Mouse (Mus musculus): ENCODE data around the gene Cep170.

DNA sequence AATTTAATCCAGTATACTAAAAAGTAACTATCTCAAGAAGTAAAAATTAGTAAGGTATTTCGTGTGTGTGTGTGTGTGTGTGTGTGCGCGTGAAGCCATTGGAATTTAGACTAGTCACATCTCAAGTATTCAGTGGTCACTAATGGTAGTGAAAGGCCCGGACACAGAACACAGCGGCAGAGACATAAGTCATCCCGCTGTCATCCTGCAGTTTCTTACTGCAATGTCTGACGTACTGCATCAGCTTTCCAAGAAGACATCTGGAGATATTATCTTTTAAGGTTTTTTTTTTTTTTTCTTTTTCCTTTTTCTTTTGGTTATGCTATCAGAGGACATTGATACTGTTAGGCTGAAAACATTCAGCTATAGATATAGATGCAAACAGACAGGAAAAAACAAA, 24.5 kb downstream of the Cep170 start:
- TF ChIP-seq CTCF (IDR thresholded peaks at IDR 0.05; ENCODE audit: insufficient read depth, low read length) (no peak), POLR2A (IDR thresholded peaks at IDR 0.05; ENCODE audit: borderline replicate concordance, extremely low read depth, low read depth, low read length) (no peak)
